Mouse (Mus musculus) layer of hippocampus, adult 18-20 months (tissue): ENCODE results near the gene Tnf. TPM values are rescaled to one million over a fixed set of nuclear protein-coding genes. Genes with fewer than 3 reads are reported as not detected.

ENCODE experiments used
- DNase-seq, 2 experiments: peaks; one replicate each; pipeline ENCODE4 v3.0.0; 2022; ENCODE audit warnings: low spot score in 2 of 2
- total RNA-seq, 2 experiments: library from RNA; stranded (reverse); gene quantifications; 2 replicates each; pipeline ENCODE4 v1.2.3; 2021

The Tnf gene
- total RNA-seq, 2 experiments from 2014 or later = not detected

DNA sequence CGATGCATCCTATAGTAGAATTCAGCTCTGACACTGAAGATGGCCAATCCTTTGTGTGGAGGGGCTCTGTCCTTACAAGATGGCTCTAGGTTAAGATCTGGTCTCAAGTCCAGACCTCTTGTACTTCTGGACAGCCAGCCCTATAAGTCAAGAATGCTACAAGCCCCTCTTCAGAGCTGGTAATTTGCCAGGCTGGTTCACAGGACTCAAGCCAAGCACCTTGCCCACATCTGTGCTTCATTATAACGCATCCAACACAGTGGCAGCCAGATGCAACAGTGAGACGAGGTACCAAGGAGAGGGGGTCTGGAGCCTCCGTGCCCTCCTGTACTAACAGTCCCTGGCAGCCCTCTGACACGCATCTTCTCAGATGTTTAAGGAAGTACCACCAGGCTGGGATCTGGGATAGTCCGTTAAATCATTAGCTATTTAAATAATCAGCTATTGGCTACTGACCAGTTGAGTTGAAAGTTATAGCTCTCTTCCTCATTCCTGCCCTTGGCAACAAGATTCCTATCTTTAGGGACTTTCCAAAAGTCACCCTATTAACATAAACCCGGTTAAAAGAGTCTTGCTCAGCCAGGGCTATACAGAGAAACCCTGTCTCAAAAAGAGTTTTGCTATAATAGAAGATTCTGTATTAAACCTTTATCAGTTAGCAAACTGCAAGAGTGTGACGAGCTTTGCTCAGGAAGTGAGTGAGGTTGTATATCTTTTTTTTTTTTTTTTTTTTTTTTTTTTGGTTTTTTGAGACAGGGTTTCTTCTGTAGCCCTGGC lies 27.4 kb downstream of the Tnf start:
- DNase-seq = no peak

DNA sequence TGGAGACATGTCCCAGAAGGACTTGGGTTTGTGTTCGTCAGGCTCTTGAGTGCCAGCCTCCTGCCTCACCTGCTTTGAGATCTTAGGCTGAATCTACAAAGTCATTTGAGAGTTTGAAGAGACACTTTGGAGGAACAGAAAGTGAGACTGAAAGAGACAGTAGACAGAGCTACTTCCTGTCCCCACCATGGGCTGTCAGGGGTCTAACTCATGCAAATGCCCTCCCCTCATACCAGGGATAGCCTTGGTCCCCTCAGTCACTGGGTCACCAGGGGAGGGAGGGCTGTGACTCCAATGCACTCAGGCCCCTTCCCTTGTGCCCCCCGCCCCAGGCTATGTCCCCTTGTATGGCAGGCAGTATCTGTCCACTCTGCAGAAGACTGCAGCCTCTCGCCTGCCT lies 28.5 kb downstream of the Tnf start:
- DNase-seq = no peak

DNA sequence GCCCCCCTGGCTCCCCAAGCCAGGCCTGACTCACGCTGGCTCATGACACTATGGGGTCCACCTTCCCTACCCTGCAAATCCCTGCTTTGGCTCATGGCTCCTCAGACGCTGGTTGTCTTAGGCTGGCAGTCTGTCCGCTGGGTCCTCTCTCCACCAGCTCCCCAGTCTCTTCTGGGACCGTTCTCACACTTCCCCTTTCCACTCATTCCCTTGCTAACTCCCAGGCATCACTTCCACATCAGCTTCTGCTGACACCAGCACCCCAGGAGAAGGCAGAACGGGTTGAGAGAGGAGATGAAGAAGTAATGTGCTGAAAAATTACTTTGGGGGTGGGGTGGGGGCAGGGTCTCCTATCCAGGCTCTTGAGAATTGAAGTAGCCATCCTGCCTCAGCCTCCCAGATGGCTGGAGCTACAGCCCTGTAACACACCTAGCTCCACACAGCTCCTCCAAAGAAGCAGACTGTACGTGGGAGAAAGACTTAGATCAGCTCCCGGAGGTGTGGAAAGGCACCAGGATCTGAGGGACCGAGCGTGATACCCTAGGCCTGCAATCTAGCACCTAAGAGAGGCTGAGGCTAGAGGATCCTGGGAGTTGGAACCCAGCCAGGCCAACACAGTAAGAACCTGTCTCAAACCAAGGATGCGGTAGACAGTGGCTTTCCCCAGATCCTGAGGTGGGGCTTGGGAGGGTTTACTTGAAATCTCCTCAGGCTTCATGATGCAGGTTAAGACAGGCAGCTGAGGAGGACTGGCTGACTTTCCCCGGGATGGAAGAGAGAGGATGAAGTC lies 29.2 kb downstream of the Tnf start:
- no peak for DNase-seq

- DNase-seq = no peak
These were observed 33.1 kb downstream of the Tnf start for GRCm38 (mm10) chr17:35168541-35169207.

- no peak for DNase-seq
These were observed 34.0 kb downstream of the Tnf start for GRCm38 (mm10) chr17:35167794-35168193.

- DNase-seq = peak in 1 of 2 experiments; percentile 74
These were observed 35.3 kb downstream of the Tnf start for GRCm38 (mm10) chr17:35166352-35167035.

DNA sequence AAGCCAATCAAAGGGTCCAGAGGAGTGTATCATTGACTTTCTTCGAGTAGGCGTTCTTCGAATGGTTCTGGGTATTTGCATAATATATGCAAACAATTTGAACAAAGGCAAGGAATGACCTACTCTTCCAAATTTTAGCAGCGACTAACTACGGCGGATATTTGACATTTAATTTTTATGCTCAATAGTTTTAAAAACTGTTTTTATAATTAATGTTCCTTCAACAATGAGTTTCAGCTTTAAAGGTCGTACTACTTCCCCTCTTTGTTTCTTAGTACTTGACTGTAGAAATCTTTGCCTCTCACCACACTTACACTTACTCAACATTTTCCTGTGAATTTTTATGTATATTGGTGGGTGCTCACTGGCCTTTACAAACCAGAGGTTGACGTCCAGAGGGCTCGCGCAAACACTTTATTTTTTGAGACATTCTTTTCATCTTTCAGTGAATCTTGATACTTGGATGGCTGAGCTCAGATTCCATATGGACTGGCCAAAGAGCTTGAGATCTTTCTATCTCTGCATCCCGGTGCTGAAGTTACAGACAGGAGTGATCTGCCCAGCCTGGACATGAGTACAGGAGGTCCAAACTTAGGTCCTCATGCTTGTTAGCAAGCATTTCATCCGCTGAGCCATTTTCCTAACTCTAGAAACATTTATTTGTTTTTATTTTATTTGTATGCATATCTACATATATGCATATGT lies 36.2 kb downstream of the Tnf start:
- DNase-seq = no peak

DNA sequence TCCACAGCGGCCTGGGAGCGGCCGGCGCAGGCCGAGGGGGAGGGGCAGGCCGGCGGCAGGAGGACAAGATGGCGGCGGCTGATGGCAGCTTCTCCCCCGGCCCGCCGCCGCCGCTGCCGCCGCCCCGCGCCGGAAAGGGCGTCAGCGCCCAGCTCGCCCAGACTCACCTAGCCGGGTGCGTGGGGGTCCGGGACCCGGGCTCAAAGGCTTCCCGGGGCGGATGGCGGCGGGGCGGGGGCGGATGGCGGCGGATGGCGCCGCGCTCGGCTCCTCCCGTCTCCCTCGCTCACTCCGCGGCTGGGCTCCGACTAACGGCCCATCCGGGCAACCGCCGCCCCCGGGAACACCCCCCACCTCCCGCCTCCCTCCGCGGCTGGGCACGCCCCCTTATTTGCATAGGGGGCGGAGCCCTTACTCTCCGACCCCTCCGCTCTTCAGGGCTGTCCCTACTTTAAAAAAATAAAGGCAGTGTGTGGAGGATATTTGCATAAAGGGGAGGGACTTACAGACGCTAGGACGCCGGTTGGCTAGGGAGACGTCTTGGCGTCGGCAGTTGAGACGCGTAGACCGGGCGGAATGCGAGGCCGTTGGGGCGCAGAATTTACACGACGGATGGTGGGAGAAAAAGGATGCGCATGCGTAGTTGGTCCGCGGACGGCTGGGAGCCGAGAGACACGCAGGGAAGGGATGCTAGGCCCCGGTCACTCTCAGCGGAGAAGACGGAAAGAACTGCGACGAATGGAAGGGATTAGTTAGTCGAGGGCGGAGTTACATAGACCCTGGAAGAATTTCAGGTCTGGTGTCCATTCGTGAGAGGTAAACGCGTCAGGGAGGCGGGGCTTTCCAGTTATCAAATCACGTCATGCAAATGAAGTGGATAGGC lies 37.0 kb downstream of the Tnf start, which contains the start of gene Prrc2a:
Gene Prrc2a, minus strand, starts transcription at position 330 of the 883 bp plus-strand sequence.
- peak; percentile 99 for DNase-seq

DNA sequence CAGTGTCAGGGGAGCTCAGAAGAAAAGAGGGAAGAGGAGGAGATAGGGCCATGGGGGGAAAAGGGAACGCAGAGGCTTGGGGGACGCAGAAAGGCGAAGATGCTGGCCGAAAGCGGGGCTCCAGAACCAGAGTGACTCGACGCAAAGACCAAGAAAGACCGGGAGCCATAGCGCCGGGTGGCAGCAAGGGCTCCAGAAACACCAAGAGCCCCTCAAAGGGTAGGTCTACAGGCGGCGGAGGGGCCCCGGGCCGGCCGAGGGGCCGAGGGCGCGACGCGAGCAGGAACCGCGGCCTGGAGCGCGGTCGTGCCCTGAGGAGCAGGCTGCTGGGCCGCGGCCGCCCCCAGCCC lies 37.6 kb downstream of the Tnf start:
- no peak for DNase-seq

GRCm38 (mm10) chr17:35163326-35164081 lies 38.3 kb downstream of the Tnf start:
- DNase-seq = no peak

- DNase-seq = no peak
These were observed 39.1 kb downstream of the Tnf start for GRCm38 (mm10) chr17:35162730-35163129.

GRCm38 (mm10) chr17:35162121-35162520 lies 39.7 kb downstream of the Tnf start:
- no peak for DNase-seq

GRCm38 (mm10) chr17:35161421-35161820 lies 40.4 kb downstream of the Tnf start:
- no peak for DNase-seq

- DNase-seq = no peak
These were observed 42.2 kb downstream of the Tnf start for GRCm38 (mm10) chr17:35159638-35160037.

DNA sequence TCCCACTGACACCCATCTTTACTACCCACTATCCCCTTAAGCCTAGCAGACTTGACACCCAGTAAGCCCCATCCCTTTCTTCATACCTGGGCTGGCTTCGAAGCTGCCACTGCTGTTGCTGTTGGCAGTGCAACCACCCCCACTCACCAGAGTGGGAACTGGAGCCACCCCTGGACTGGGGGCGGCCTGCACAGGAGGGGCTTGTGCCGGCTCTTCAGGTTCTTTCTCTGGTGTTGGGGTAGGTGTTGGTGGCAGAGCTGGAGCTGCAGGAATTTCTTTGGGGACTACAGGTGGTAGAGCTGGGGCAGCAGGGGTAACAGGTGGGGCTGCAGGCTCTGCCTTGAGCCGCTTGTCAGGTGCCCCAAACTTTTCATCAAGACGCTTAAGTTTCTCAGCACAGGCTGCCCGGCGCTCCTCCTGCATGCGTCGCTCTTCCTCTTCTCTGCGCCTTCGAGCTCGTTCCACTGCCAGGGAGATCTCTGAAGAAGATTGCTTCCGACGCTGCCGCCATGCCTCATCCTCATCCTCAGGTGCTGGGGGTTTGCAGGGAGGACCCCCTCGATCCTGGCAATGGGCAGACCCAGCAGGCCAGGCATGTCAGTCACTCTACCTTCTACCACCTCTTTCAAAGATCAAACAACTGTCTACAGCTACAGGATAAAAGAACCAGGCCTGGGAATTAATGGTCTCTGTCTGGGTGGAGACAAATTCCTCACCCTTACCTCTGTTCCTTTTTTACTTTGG lies 42.8 kb downstream of the Tnf start:
- no peak for DNase-seq

GRCm38 (mm10) chr17:35157661-35158175 lies 44.1 kb downstream of the Tnf start:
- DNase-seq = no peak

GRCm38 (mm10) chr17:35157254-35157653 lies 44.6 kb downstream of the Tnf start:
- no peak for DNase-seq
